Mouse (Mus musculus): ENCODE data around the gene Sgcd. TPM values are rescaled to one million over a fixed set of nuclear protein-coding genes. Genes with fewer than 3 reads are reported as not detected.
"Not testable (repeated sequence)": the region's sequence is repeated elsewhere in the genome, so short reads cannot be mapped to it uniquely, and the experiment has no call there.

Sgcd gene
- polyA plus RNA-seq, 1 experiment, result 0.18 TPM

DNA sequence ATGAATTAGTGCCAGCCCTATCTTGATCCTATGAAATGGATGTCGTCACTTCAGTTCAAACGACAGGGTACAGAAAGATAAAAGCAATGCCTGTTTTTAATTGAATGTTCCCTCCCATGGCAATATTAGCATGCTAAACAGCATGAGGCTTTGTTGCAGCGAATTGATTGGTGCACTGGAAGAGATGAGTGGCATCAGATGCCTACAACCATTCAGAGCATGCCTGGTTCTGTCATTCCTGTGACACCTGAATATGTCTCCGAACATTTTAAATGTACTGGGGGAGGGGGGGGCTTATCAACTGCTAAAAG is 210.9 kb downstream of the Sgcd start:
- H3K4me3 ChIP-seq (ENCODE audit: low read depth, low read length), result no peak overlapping the region
- no peaks in the 10 kb centered on the region for H3K36me3 ChIP-seq (ENCODE audit: control insufficient read depth, insufficient read depth, low read length)
- TF ChIP-seq CTCF (IDR thresholded peaks at IDR 0.05; ENCODE audit: extremely low read depth, insufficient read length, insufficient replicate concordance, low read depth, low read length) (no peak), POLR2A (IDR thresholded peaks at IDR 0.05; ENCODE audit: low read depth, low read length) (no peak)
- H3K4me1 ChIP-seq (ENCODE audit: control insufficient read depth, insufficient read depth, insufficient read length, low read length), result no peaks in the 10 kb centered on the region
- no peak overlapping the region for H3K27ac ChIP-seq (ENCODE audit: insufficient read depth, low read depth, low read length)
- 71% methylated on average over 4 of the region's 4 CpGs for WGBS
- no peaks in the 10 kb centered on the region for H3K27me3 ChIP-seq (ENCODE audit: control insufficient read depth, insufficient read depth, low read length)

DNA sequence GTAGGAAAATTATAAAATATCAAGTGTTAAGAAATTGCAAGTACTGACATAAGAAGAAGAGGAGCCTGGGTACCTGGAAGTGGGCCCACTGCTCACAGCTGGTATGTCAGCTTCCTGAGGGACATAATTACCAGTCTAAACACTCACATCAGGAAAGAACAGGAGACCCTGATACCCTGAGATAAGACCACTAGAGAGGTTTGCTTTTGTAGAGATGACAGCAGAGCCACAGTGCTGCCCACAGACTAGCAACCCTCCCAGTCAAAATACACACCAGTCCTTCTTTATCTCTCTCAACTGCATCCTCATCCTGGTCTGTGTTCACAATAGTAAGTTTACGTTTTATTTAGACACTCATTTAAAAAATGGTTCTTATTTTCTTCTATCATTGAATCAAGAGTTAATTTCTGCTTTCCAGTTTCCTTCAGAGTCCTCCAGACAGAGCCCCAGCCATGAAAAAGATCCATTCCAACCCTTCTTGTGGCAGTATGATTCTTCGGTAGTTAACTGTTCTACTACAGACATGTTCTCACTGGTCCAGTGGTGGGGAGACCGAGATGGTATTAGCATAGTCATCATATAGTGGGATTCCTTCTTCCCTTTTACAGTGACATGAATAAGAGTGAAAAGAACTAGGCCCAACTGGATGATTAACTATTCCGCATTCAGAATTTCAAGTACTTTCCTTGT is 211.4 kb downstream of the Sgcd start:
- Histone ChIP-seq H3K36me3 (ENCODE audit: control insufficient read depth, insufficient read depth, low read length) (no peaks in the 10 kb centered on the region), H3K4me3 (ENCODE audit: low read depth, low read length) (no peak overlapping the region), H3K27ac (ENCODE audit: insufficient read depth, low read depth, low read length) (no peak overlapping the region), H3K27me3 (ENCODE audit: control insufficient read depth, insufficient read depth, low read length) (no peaks in the 10 kb centered on the region), H3K4me1 (ENCODE audit: control insufficient read depth, insufficient read depth, insufficient read length, low read length) (no peaks in the 10 kb centered on the region)
- no peak for TF ChIP-seq POLR2A (IDR thresholded peaks at IDR 0.05; ENCODE audit: low read depth, low read length)
- no peak for TF ChIP-seq CTCF (IDR thresholded peaks at IDR 0.05; ENCODE audit: extremely low read depth, insufficient read length, insufficient replicate concordance, low read depth, low read length)
- 80% methylated on average over 4 of the region's 4 CpGs for WGBS

DNA sequence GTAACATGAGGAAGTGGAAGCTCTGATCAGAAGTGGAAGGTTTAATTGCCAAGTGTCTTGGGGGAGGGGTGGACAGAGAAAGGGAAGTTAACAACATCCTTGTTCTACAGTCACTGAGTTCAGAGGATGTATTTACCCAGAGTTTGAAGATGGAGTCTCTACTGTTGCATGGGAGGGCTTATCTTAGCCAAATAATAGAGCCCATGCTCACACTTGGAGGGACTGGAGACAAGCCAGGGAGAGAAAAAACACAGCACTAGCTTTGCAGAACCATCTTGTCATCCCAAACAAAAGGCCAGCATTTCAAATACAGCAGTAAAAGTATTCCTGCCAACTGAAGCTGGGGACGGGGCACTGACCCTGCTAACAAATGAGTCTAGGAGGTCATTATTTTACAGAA is 212.8 kb downstream of the Sgcd start:
- no peak for TF ChIP-seq POLR2A (IDR thresholded peaks at IDR 0.05; ENCODE audit: low read depth, low read length)
- TF ChIP-seq CTCF (IDR thresholded peaks at IDR 0.05; ENCODE audit: extremely low read depth, insufficient read length, insufficient replicate concordance, low read depth, low read length), result no peak
- H3K27me3 ChIP-seq (ENCODE audit: control insufficient read depth, insufficient read depth, low read length), result no peaks in the 10 kb centered on the region
- no peak overlapping the region for H3K27ac ChIP-seq (ENCODE audit: insufficient read depth, low read depth, low read length)
- no peak overlapping the region for H3K4me3 ChIP-seq (ENCODE audit: low read depth, low read length)
- 50% methylated on average over 1 of the region's 1 CpGs for WGBS
- no peaks in the 10 kb centered on the region for H3K36me3 ChIP-seq (ENCODE audit: control insufficient read depth, insufficient read depth, low read length)
- no peaks in the 10 kb centered on the region for H3K4me1 ChIP-seq (ENCODE audit: control insufficient read depth, insufficient read depth, insufficient read length, low read length)

DNA sequence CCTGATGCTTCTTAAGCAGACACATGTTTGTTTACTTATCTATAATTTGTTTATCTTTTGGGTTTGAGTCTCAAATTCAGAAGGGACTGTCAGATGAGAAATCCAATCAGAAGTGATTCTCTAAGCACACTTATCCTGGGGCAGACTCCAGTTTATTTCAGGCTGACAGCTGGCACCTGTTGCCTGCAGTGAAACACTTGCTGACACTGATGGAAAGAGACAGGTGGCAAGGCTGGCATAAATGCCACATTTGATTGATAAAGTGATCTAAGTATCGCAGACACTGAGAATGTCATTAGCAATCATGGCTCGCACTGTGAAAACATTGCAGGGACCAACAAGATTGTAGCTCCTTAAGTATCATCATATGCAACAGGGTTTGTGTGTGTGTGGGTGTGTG is 222.9 kb downstream of the Sgcd start:
- 91% methylated on average over 2 of the region's 2 CpGs for WGBS
- H3K4me3 ChIP-seq (ENCODE audit: low read depth, low read length), result no peak overlapping the region
- H3K4me1 ChIP-seq (ENCODE audit: control insufficient read depth, insufficient read depth, insufficient read length, low read length), result no peaks in the 10 kb centered on the region
- TF ChIP-seq POLR2A (IDR thresholded peaks at IDR 0.05; ENCODE audit: low read depth, low read length), result no peak
- no peak for TF ChIP-seq CTCF (IDR thresholded peaks at IDR 0.05; ENCODE audit: extremely low read depth, insufficient read length, insufficient replicate concordance, low read depth, low read length)
- no peak overlapping the region for H3K27ac ChIP-seq (ENCODE audit: insufficient read depth, low read depth, low read length)
- H3K27me3 ChIP-seq (ENCODE audit: control insufficient read depth, insufficient read depth, low read length), result no peaks in the 10 kb centered on the region
- no peaks in the 10 kb centered on the region for H3K36me3 ChIP-seq (ENCODE audit: control insufficient read depth, insufficient read depth, low read length)

DNA sequence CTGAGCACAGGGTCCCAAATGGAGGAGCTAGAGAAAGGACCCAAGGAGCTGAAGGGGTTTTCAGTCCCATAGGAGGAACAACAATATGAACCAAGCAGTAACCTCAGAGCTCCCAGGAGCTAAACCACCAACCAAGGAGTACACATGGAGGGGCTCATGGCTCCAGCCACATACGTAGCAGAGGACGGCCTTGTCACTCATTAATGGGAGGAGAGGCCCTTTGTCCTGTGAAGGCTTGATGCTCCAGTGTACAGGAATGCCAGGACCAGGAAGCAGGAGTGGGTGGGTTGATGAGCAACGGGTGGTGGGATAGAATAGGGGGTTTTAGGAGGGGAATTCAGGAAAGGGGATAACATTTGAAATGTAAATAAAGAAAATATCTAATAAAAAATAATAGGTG is 225.2 kb downstream of the Sgcd start:
- 68% methylated on average over 3 of the region's 3 CpGs for WGBS

DNA sequence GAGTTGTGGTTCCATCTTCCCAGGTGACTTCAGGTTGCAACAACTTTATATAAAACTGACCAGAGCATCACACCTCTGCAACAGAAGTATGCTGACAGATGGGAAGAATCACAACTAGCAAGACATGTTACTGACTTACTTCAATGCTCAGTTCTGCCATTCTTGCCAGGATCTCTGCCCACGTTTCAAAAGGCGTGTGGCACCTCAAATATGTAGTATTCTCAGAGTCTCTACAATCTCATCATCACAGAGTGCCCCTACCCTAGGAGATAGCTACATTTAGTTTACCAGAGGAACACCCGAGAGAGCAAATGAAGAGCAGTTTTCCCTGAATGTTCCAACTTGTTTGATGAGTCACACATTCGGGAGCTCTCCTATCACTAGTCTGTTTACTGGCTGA is 229.8 kb downstream of the Sgcd start:
- no peaks in the 10 kb centered on the region for H3K27me3 ChIP-seq (ENCODE audit: control insufficient read depth, insufficient read depth, low read length)
- no peak overlapping the region for H3K27ac ChIP-seq (ENCODE audit: insufficient read depth, low read depth, low read length)
- TF ChIP-seq CTCF (IDR thresholded peaks at IDR 0.05; ENCODE audit: extremely low read depth, insufficient read length, insufficient replicate concordance, low read depth, low read length) (no peak), POLR2A (IDR thresholded peaks at IDR 0.05; ENCODE audit: low read depth, low read length) (no peak)
- WGBS, result 74% methylated on average over 4 of the region's 4 CpGs
- H3K4me1 ChIP-seq (ENCODE audit: control insufficient read depth, insufficient read depth, insufficient read length, low read length), result no peaks in the 10 kb centered on the region
- no peaks in the 10 kb centered on the region for H3K36me3 ChIP-seq (ENCODE audit: control insufficient read depth, insufficient read depth, low read length)
- H3K4me3 ChIP-seq (ENCODE audit: low read depth, low read length), result no peak overlapping the region

More for the DNA sequence above, 225.2 kb downstream of the Sgcd start:
- not testable (repeated sequence) for H3K27ac ChIP-seq (ENCODE audit: insufficient read depth, low read depth, low read length); H3K36me3 ChIP-seq (ENCODE audit: control insufficient read depth, insufficient read depth, low read length); H3K4me1 ChIP-seq (ENCODE audit: control insufficient read depth, insufficient read depth, insufficient read length, low read length); H3K27me3 ChIP-seq (ENCODE audit: control insufficient read depth, insufficient read depth, low read length); H3K4me3 ChIP-seq (ENCODE audit: low read depth, low read length)

DNA sequence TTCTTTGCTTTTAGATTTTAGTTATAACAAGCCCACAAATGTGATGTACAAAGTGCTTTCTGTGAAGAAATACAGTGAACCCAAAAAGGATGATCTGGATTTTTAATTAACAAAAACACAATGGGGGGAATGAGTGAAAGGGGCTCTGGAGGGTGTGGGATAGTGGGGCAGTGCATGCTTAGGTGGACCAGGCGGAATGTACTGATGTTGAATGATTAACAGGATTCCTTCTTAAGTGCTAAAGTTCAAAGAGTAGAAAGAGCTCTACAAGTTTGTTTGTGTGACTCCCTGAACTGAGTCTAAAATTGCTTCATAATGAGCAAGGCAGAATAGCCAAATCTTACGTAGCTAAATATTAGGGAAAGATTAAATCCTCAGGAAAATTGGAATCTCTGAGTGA is 246.0 kb downstream of the Sgcd start:
- H3K4me3 ChIP-seq (ENCODE audit: low read depth, low read length), result no peak overlapping the region
- no peak for TF ChIP-seq CTCF (IDR thresholded peaks at IDR 0.05; ENCODE audit: extremely low read depth, insufficient read length, insufficient replicate concordance, low read depth, low read length)
- TF ChIP-seq POLR2A (IDR thresholded peaks at IDR 0.05; ENCODE audit: low read depth, low read length), result no peak
- no peaks in the 10 kb centered on the region for H3K36me3 ChIP-seq (ENCODE audit: control insufficient read depth, insufficient read depth, low read length)
- H3K4me1 ChIP-seq (ENCODE audit: control insufficient read depth, insufficient read depth, insufficient read length, low read length), result no peaks in the 10 kb centered on the region
- WGBS, result 35% methylated on average over 2 of the region's 2 CpGs
- no peak overlapping the region for H3K27ac ChIP-seq (ENCODE audit: insufficient read depth, low read depth, low read length)
- H3K27me3 ChIP-seq (ENCODE audit: control insufficient read depth, insufficient read depth, low read length), result no peaks in the 10 kb centered on the region

Data from small intestine, adult 2 months (tissue).